Mouse (Mus musculus) cerebellum, adult 2 months (tissue): ENCODE data around the gene Celf1.

Experiments used
- CTCF ChIP-seq: fragments of 200-500 bp; IDR thresholded peaks from 2 replicates; pipeline ENCODE4 v1.5.1; 2011; ENCODE audit warnings: low read depth, mild to moderate bottlenecking, control low read depth, low read length, moderate library complexity, borderline replicate concordance; ENCODE audit not compliant: insufficient read depth
- POLR2A ChIP-seq: fragments of 200-500 bp; IDR thresholded peaks from 2 replicates; pipeline ENCODE4 v1.6.1; 2011; ENCODE audit warnings: low read length, control low read depth, borderline replicate concordance; ENCODE audit not compliant: insufficient read depth

DNA sequence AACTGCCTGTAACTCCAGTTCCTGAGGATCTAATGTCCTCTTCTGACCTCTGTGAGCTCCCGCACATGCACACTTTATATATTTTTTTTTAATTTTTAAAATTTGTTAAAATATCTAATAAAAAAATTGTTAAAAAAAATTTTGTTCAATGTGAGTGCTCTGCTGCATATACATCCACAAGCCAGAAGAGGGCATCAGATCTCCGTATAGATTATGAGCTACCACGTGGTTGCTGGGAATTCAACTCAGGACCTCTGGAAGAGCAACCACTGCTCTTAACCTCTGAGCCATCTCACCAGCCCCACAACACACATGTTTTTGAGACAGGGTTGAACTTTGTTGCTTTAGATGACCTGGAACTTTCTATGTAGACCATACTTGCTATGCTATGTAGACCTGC lies 92.8 kb downstream of the Celf1 start:
- TF ChIP-seq CTCF (peak; percentile 23; the same call in 1 of the 2 replicates), POLR2A (no peak)
